Mouse (Mus musculus) midbrain, embryonic 15.5 days (tissue): Measurements from ENCODE around the gene Cep57l1. TPM values are rescaled to one million over a fixed set of nuclear protein-coding genes. Genes with fewer than 3 reads are reported as not detected.

Source experiments
- ATAC-seq: fragments of 200-750 bp; cut with Nextera tagmentation; replicated peaks from 2 replicates; pipeline ENCODE4 v1.8.0; 2017; ENCODE audit warnings: moderate TSS enrichment
- H3K27ac ChIP-seq: fragments of 300-500 bp; sonication (generic); 2 replicates; pipeline ENCODE4 v1.5.1; 2015; ENCODE audit warnings: mild to moderate bottlenecking, inconsistent platforms
- H3K27me3 ChIP-seq: fragments of 300-500 bp; sonication (generic); replicated peaks from 2 replicates; pipeline ENCODE4 v1.6.1; 2015; ENCODE audit warnings: inconsistent platforms
- H3K36me3 ChIP-seq: fragments of 300-500 bp; sonication (generic); replicated peaks from 2 replicates; pipeline ENCODE4 v1.6.1; 2015; ENCODE audit warnings: inconsistent platforms
- H3K4me1 ChIP-seq: fragments of 300-500 bp; sonication (generic); 2 replicates; pipeline ENCODE4 v1.6.1; 2015; ENCODE audit warnings: inconsistent platforms
- H3K4me2 ChIP-seq: fragments of 300-500 bp; sonication (generic); 2 replicates; pipeline ENCODE4 v1.6.1; 2015; ENCODE audit warnings: inconsistent platforms, mild to moderate bottlenecking, moderate library complexity
- H3K4me3 ChIP-seq: fragments of 300-500 bp; sonication (generic); 2 replicates; pipeline ENCODE4 v1.5.1; 2015; ENCODE audit warnings: mild to moderate bottlenecking, inconsistent platforms
- H3K9ac ChIP-seq: fragments of 300-500 bp; sonication (generic); 2 replicates; pipeline ENCODE4 v1.6.1; 2015; ENCODE audit warnings: mild to moderate bottlenecking, inconsistent platforms
- H3K9me3 ChIP-seq: fragments of 300-500 bp; sonication (generic); 2 replicates; pipeline ENCODE4 v1.6.1; 2016; ENCODE audit warnings: inconsistent platforms
- WGBS: fragments of 180-500 bp; shearing (Covaris S2); methylation state at CpG from one replicate; pipeline ENCODE4 v1.1.7; 2015; ENCODE audit warnings: mixed read lengths; 5-methylcytosine and 5-hydroxymethylcytosine counted together
- polyA plus RNA-seq: library from polyadenylated mRNA; unstranded; fragments of >200 nt; fragmentation: Nextera tagmentation; extraction: Ambion mirVana; gene quantifications from 2 replicates; pipeline ENCODE4 v1.2.1, GENCODE M21; 2015

Cep57l1 gene
- polyA plus RNA-seq, 1 experiment from 2014 or later: 15.8 TPM

GRCm38 (mm10) chr10:41726215-41726614, 83.5 kb downstream of the Cep57l1 start:
- 81% methylated on average over 9 of the region's 9 CpGs for WGBS
- no peaks in the 10 kb centered on the region for H3K4me1 ChIP-seq
- H3K4me3 ChIP-seq: no peak overlapping the region
- no peak overlapping the region for H3K27ac ChIP-seq
- no peak overlapping the region for H3K4me2 ChIP-seq
- no peaks in the 10 kb centered on the region for H3K9me3 ChIP-seq
- ATAC-seq: no peak
- no peak overlapping the region for H3K9ac ChIP-seq
- 0 out of 2 replicates have a peak, but pooled peaks cover 4% of the 10 kb centered on the region for H3K36me3 ChIP-seq
- H3K27me3 ChIP-seq: no peaks in the 10 kb centered on the region

GRCm38 (mm10) chr10:41719587-41719986, 90.1 kb downstream of the Cep57l1 start:
- Histone ChIP-seq H3K4me1 (peaks cover 6% of the 10 kb centered on the region; the same call in 1 of the 2 replicates), H3K9ac (no peak overlapping the region), H3K27me3 (no peaks in the 10 kb centered on the region), H3K9me3 (no peaks in the 10 kb centered on the region), H3K36me3 (no peaks in the 10 kb centered on the region), H3K4me2 (no peak overlapping the region), H3K4me3 (no peak overlapping the region), H3K27ac (no peak overlapping the region)
- 53% methylated on average over 9 of the region's 9 CpGs for WGBS
- no peak for ATAC-seq

GRCm38 (mm10) chr10:41716029-41716897, 93.4 kb downstream of the Cep57l1 start, which contains the start of gene Ccdc162:
TSS of gene Ccdc162 (minus strand) at chr10:41716634.
- Histone ChIP-seq H3K27me3 (no peaks in the 10 kb centered on the region), H3K4me1 (peaks cover 6% of the 10 kb centered on the region; the same call in 1 of the 2 replicates), H3K9me3 (no peaks in the 10 kb centered on the region), H3K36me3 (no peaks in the 10 kb centered on the region), H3K4me3 (no peak within 1 kb of the TSS), H3K27ac (no peak within 1 kb of the TSS), H3K4me2 (no peak within 1 kb of the TSS; the same call in 1 of the 2 replicates), H3K9ac (no peak within 1 kb of the TSS)
- 35% methylated on average over 15 of the region's 15 CpGs for WGBS
- no peak for ATAC-seq

- no peak overlapping the region for H3K9ac ChIP-seq
- no peak overlapping the region for H3K27ac ChIP-seq
- H3K36me3 ChIP-seq: no peaks in the 10 kb centered on the region
- H3K9me3 ChIP-seq: no peaks in the 10 kb centered on the region
- 82% methylated on average over 14 of the region's 14 CpGs for WGBS
- H3K4me1 ChIP-seq: peaks cover 6% of the 10 kb centered on the region; the same call in 1 of the 2 replicates
- H3K27me3 ChIP-seq: no peaks in the 10 kb centered on the region
- H3K4me2 ChIP-seq: no peak overlapping the region
- no peak overlapping the region for H3K4me3 ChIP-seq
- no peak for ATAC-seq
These were observed 94.1 kb downstream of the Cep57l1 start for GRCm38 (mm10) chr10:41715557-41715956.

GRCm38 (mm10) chr10:41711467-41711866, 98.2 kb downstream of the Cep57l1 start:
- no peak overlapping the region for H3K4me2 ChIP-seq
- no peak overlapping the region for H3K9ac ChIP-seq
- no peak overlapping the region for H3K4me3 ChIP-seq
- H3K27ac ChIP-seq: no peak overlapping the region
- H3K27me3 ChIP-seq: no peaks in the 10 kb centered on the region
- WGBS: 36% methylated on average over 7 of the region's 7 CpGs
- no peaks in the 10 kb centered on the region for H3K36me3 ChIP-seq
- ATAC-seq: no peak
- H3K9me3 ChIP-seq: no peaks in the 10 kb centered on the region
- no peaks in the 10 kb centered on the region for H3K4me1 ChIP-seq

GRCm38 (mm10) chr10:41710773-41711172, 98.9 kb downstream of the Cep57l1 start:
- Histone ChIP-seq H3K36me3 (no peaks in the 10 kb centered on the region), H3K4me2 (no peak overlapping the region), H3K9me3 (no peaks in the 10 kb centered on the region), H3K9ac (no peak overlapping the region), H3K27me3 (no peaks in the 10 kb centered on the region), H3K4me1 (no peaks in the 10 kb centered on the region), H3K27ac (no peak overlapping the region), H3K4me3 (no peak overlapping the region)
- no peak for ATAC-seq
- WGBS: 89% methylated on average over 8 of the region's 8 CpGs

GRCm38 (mm10) chr10:41709341-41709740, 100.3 kb downstream of the Cep57l1 start:
- no peaks in the 10 kb centered on the region for H3K9me3 ChIP-seq
- no peaks in the 10 kb centered on the region for H3K4me1 ChIP-seq
- 92% methylated on average over 8 of the region's 8 CpGs for WGBS
- no peak overlapping the region for H3K27ac ChIP-seq
- ATAC-seq: no peak
- H3K4me2 ChIP-seq: no peak overlapping the region
- H3K36me3 ChIP-seq: no peaks in the 10 kb centered on the region
- H3K9ac ChIP-seq: no peak overlapping the region
- H3K27me3 ChIP-seq: no peaks in the 10 kb centered on the region
- no peak overlapping the region for H3K4me3 ChIP-seq

GRCm38 (mm10) chr10:41699669-41700068, 110.0 kb downstream of the Cep57l1 start:
- H3K36me3 ChIP-seq: no peaks in the 10 kb centered on the region
- H3K27ac ChIP-seq: no peak overlapping the region
- H3K9me3 ChIP-seq: no peaks in the 10 kb centered on the region
- no peaks in the 10 kb centered on the region for H3K4me1 ChIP-seq
- no peak for ATAC-seq
- no peak overlapping the region for H3K4me2 ChIP-seq
- no peak overlapping the region for H3K4me3 ChIP-seq
- no peaks in the 10 kb centered on the region for H3K27me3 ChIP-seq
- no peak overlapping the region for H3K9ac ChIP-seq
- 84% methylated on average over 5 of the region's 5 CpGs for WGBS

- Histone ChIP-seq H3K27ac (no peak overlapping the region), H3K4me3 (no peak overlapping the region), H3K4me2 (no peak overlapping the region), H3K36me3 (no peaks in the 10 kb centered on the region), H3K4me1 (no peaks in the 10 kb centered on the region), H3K9me3 (no peaks in the 10 kb centered on the region), H3K9ac (no peak overlapping the region), H3K27me3 (no peaks in the 10 kb centered on the region)
- WGBS: 89% methylated on average over 11 of the region's 11 CpGs
- no peak for ATAC-seq
These were observed 112.6 kb downstream of the Cep57l1 start for GRCm38 (mm10) chr10:41697040-41697439.

GRCm38 (mm10) chr10:41690978-41691377, 118.7 kb downstream of the Cep57l1 start:
- Histone ChIP-seq H3K4me3 (no peak overlapping the region), H3K4me1 (peaks cover 4% of the 10 kb centered on the region; the same call in 1 of the 2 replicates), H3K4me2 (no peak overlapping the region), H3K36me3 (no peaks in the 10 kb centered on the region), H3K9ac (no peak overlapping the region), H3K27me3 (no peaks in the 10 kb centered on the region; the same call in 1 of the 2 replicates), H3K9me3 (no peaks in the 10 kb centered on the region), H3K27ac (no peak overlapping the region)
- 51% methylated on average over 4 of the region's 4 CpGs for WGBS
- no peak for ATAC-seq

GRCm38 (mm10) chr10:41689941-41690887, 119.5 kb downstream of the Cep57l1 start:
- WGBS: 23% methylated on average over 24 of the region's 24 CpGs
- Histone ChIP-seq H3K36me3 (no peaks in the 10 kb centered on the region), H3K9me3 (no peaks in the 10 kb centered on the region), H3K9ac (peak overlapping the region; percentile 43), H3K27ac (no peak overlapping the region), H3K4me3 (peak overlapping the region; percentile 45), H3K4me1 (peaks cover 4% of the 10 kb centered on the region; the same call in 1 of the 2 replicates), H3K4me2 (peak overlapping the region; percentile 85), H3K27me3 (no peaks in the 10 kb centered on the region; the same call in 1 of the 2 replicates)
- peak; percentile 52 for ATAC-seq

GRCm38 (mm10) chr10:41684548-41684996, 125.1 kb downstream of the Cep57l1 start:
- no peaks in the 10 kb centered on the region for H3K36me3 ChIP-seq
- H3K9ac ChIP-seq: no peak overlapping the region
- 8% methylated on average over 21 of the region's 21 CpGs for whole genome bisulfite sequencing
- no peaks in the 10 kb centered on the region for H3K9me3 ChIP-seq
- peak overlapping the region; percentile 10; the same call in 1 of the 2 replicates for H3K4me2 ChIP-seq
- ATAC-seq: no peak
- no peak overlapping the region for H3K27ac ChIP-seq
- H3K4me3 ChIP-seq: no peak overlapping the region
- H3K27me3 ChIP-seq: peaks cover 9% of the 10 kb centered on the region; the same call in 1 of the 2 replicates
- H3K4me1 ChIP-seq: 0 out of 2 replicates have a peak, but pooled peaks cover 6% of the 10 kb centered on the region
